Mouse (Mus musculus): ENCODE results near the gene C2cd2l.
A peak's percentile ranks its signal among the peaks of the same experiment; 100 is the strongest.
"Not testable (repeated sequence)": the region's sequence is repeated elsewhere in the genome, so short reads cannot be mapped to it uniquely, and the experiment has no call there.

Gene C2cd2l

GRCm38 (mm10) chr9:44319887-44320798 lies at the start of gene C2cd2l:
Gene C2cd2l, minus strand, starts transcription at chr9:44320285.
- DNase-seq, result peak; percentile 96

- no peak for DNase-seq
Measured at GRCm38 (mm10) chr9:44364480-44364879, 44.4 kb upstream of the C2cd2l start.

- DNase-seq, result not testable (repeated sequence)
Measured at GRCm38 (mm10) chr9:44361931-44362330, 41.8 kb upstream of the C2cd2l start.

GRCm38 (mm10) chr9:44361190-44361917 lies 41.3 kb upstream of the C2cd2l start, which contains the start of gene Vps11:
Gene Vps11, minus strand, starts transcription at chr9:44361670.
- peak; percentile 94 for DNase-seq

- no peak for DNase-seq
Measured at GRCm38 (mm10) chr9:44357207-44357606, 37.1 kb upstream of the C2cd2l start.

- DNase-seq, result no peak
Measured at GRCm38 (mm10) chr9:44353142-44353541, 33.1 kb upstream of the C2cd2l start.

- no peak for DNase-seq
Measured at GRCm38 (mm10) chr9:44352337-44352736, 32.3 kb upstream of the C2cd2l start.

- DNase-seq, result no peak
Measured at GRCm38 (mm10) chr9:44351396-44351795, 31.3 kb upstream of the C2cd2l start.

- DNase-seq, result no peak
Measured at GRCm38 (mm10) chr9:44348546-44348945, 28.5 kb upstream of the C2cd2l start.

GRCm38 (mm10) chr9:44347621-44348020 lies 27.5 kb upstream of the C2cd2l start:
- no peak for DNase-seq

- no peak for DNase-seq
Measured at GRCm38 (mm10) chr9:44347166-44347565, 27.1 kb upstream of the C2cd2l start.

GRCm38 (mm10) chr9:44345570-44346433 lies 25.7 kb upstream of the C2cd2l start:
- DNase-seq, result no peak

- DNase-seq, result peak; percentile 87
Measured at GRCm38 (mm10) chr9:44343781-44344421, 23.8 kb upstream of the C2cd2l start, which contains the start of gene Hmbs. Gene Hmbs, minus strand, starts transcription at chr9:44344228.

- DNase-seq, result peak; percentile 59
Measured at GRCm38 (mm10) chr9:44343290-44343689, 23.2 kb upstream of the C2cd2l start.

- no peak for DNase-seq
Measured at GRCm38 (mm10) chr9:44342605-44343004, 22.5 kb upstream of the C2cd2l start.

- DNase-seq, result no peak
Measured at GRCm38 (mm10) chr9:44342173-44342572, 22.1 kb upstream of the C2cd2l start.

GRCm38 (mm10) chr9:44341487-44341886 lies 21.4 kb upstream of the C2cd2l start:
- no peak for DNase-seq

GRCm38 (mm10) chr9:44338574-44338973 lies 18.5 kb upstream of the C2cd2l start:
- DNase-seq, result no peak

GRCm38 (mm10) chr9:44337436-44338169 lies 17.5 kb upstream of the C2cd2l start:
- DNase-seq, result no peak

- no peak for DNase-seq
Measured at GRCm38 (mm10) chr9:44336964-44337363, 16.9 kb upstream of the C2cd2l start.

GRCm38 (mm10) chr9:44336513-44336912 lies 16.4 kb upstream of the C2cd2l start:
- not testable (repeated sequence) for DNase-seq

- no peak for DNase-seq
Measured at GRCm38 (mm10) chr9:44336093-44336406, 16.0 kb upstream of the C2cd2l start.

All from cerebellum, adult 9-11 months (tissue).